Mouse (Mus musculus) kidney, postnatal 14 days (tissue): Measurements from ENCODE around the gene Ttc22.

ENCODE experiments used
- DNase-seq: peaks from one replicate; pipeline ENCODE4 v3.0.0; 2022; ENCODE audit warnings: mixed read lengths

Gene Ttc22

DNA sequence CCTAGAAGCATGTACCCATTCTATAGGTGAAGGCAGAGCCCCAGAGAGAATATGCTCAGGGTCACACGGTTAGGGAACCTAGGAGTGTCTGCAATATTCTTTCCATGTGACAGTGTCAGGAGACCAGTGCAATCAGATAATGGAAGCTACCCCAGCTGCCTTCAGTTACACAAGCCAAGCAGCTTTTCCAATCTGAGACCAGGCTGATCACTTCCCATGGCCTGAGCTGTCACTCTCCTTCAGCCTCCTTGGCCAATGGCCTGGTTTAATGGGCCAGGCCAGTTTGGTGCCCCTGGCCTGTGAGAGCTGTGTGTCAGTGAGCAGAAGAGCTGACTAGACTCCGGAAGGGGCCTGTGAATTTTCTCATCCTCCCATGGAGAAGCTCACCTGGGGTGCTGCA is 43.0 kb downstream of the Ttc22 start:
- DNase-seq: peak; percentile 24

- DNase-seq: no peak
These were observed 43.4 kb downstream of the Ttc22 start for GRCm38 (mm10) chr4:106665673-106666072.

GRCm38 (mm10) chr4:106666546-106666945 is 44.3 kb downstream of the Ttc22 start:
- DNase-seq: no peak

DNA sequence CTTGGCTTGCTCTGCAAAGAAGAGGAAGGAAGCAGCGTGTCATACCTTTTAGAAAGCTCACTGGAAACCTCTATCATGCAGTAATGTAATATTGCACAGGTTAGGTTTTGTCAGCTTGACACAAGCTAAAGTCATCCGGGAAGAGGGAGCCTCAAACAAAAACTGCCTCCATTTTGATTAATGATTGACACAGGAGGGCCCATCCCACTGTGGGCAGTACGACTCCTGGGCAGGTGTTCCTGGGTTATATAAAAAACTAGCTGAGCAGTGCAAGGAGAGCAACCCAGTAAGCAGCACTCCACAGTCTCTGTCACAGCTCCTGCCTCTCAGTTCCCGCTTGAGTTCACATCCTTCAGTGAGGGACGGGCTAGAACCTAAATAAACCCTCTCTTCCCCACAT is 54.5 kb downstream of the Ttc22 start:
- DNase-seq: peak; percentile 25

- peak; percentile 92 for DNase-seq
These were observed 56.3 kb downstream of the Ttc22 start, which contains the start of gene Ttc4 for GRCm38 (mm10) chr4:106678442-106679118. Gene Ttc4 (minus strand): TSS chr4:106678944.

GRCm38 (mm10) chr4:106679152-106679551 is 56.9 kb downstream of the Ttc22 start:
- no peak for DNase-seq

DNA sequence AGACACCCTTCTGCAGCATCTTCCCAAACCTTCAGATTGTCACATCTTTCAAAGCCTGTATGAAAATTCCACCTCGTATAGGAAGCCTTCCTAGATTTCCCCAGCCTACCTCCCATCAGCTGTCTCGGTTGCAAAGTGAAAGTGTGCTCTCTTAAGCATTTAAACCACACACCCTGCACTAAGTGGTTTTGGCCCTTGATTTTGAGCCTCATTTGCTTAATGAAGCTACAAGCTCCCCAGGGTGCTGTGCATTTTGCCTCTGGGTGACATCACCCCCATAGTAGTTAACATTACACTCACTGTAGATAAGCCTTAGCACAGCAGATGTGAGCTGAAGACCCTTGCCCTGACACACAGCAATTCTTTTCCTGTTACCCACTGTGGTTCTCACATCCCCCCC is 58.7 kb downstream of the Ttc22 start:
- no peak for DNase-seq

DNA sequence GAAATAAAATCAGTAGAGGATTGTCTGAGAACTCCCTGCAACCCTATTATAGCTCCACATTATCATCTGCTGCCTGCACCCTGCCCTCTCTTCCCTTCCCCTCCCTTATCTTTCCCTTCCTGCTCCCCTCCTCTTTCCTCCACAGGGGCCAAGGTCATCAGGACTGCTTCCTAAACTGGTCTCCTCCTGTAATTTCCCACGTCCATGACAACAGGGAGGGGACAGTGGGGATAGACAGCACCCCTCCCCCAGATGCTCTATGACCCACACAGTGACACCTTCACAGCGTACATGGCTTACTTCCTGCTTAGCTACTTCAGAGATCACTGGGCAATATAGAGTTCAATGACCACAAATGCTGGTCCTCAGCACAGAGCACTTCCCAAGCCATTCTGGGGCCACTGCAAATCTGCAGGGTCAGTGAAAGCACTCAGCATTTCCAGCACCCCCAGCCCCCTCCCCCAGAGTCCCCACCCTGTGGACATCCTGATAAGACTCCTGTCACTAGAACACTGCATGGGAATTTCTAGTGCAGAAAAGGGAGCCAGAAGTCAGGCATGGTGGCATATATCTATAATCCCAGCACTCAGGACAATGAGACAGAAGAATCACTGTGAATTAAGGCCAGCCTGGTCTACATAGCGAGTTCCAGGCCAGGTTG is 66.5 kb downstream of the Ttc22 start:
- DNase-seq: no peak
